Mouse (Mus musculus) mammary gland, adult 2 months (tissue): ENCODE measurements around the gene Dock4. TPM values are rescaled to one million over a fixed set of nuclear protein-coding genes. Genes with fewer than 3 reads are reported as not detected.

Experiments
- polyA plus RNA-seq: library from polyadenylated mRNA; depleted of rRNA; stranded (reverse); fragments of >200 nt; gene quantifications from 2 replicates; pipeline ENCODE4 v1.2.3, GENCODE M21; 2012; ENCODE audit warnings: low replicate concordance; rRNA removed

Gene Dock4
- 4.7 and 5.5 TPM in 2 replicates for polyA plus RNA-seq

DNA sequence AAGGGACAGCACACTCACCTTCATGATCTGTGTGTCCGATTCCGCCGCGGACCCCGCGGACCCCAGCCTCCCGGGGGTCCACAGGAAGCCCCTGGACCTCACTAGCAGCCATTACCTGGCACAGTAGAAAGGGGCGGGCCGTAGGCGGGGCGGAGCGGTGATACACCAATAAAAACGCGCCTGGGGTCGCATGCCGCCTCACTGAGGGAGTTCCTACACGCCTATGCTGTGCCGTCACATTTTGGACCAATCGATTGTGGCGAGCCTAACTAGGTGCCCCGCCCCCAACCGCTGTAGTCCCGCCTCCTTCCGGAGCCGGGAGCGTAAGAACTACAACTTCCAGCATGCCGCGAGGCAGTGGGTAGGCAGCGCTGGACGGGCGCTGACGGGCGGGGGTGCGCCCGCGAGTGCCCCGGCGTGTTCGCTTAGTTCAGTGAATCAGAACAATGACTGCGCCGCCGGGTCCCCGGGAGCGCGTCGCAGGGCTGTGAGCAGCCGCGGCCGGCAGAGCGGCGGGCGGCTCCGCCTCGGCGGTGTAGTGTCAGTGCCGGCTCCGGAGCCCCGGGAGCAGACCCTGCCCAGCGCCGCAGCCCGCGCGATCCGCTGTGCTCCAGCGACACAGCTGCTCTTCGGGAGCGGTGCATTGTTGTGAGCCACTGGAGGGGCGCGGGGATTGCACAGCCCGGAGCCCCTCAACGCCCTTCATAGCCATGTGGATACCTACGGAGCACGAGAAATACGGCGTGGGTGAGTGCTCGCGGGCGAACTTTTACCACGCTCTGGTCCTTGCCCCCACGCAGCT is at the start of gene Dock4, which contains the start of gene Zfp277:
Dock4 (plus strand) TSS at position 305 of the 802 bp plus-strand sequence.
Zfp277 (minus strand) TSS at position 255 of the 802 bp plus-strand sequence.

Other genes with a start within 250 kb of the Dock4 start
- 4.3 TPM in 1 of 2 replicates, not detected in the other for gene Lsmem1, start 246.5 kb upstream of the Dock4 start, polyA plus RNA-seq
- 26.4 and 42.6 TPM in 2 replicates for gene Ifrd1, start 197.4 kb upstream of the Dock4 start, polyA plus RNA-seq
- gene Zfp277, start 50 bp upstream of the Dock4 start, polyA plus RNA-seq, result 3.0 and 7.6 TPM in 2 replicates